Mouse (Mus musculus): ENCODE results near the gene Riiad1. TPM values are rescaled to one million over a fixed set of nuclear protein-coding genes. Genes with fewer than 3 reads are reported as not detected.

The Riiad1 gene
- total RNA-seq (2023) = 1.3 and 2.0 TPM in 2 replicates

DNA sequence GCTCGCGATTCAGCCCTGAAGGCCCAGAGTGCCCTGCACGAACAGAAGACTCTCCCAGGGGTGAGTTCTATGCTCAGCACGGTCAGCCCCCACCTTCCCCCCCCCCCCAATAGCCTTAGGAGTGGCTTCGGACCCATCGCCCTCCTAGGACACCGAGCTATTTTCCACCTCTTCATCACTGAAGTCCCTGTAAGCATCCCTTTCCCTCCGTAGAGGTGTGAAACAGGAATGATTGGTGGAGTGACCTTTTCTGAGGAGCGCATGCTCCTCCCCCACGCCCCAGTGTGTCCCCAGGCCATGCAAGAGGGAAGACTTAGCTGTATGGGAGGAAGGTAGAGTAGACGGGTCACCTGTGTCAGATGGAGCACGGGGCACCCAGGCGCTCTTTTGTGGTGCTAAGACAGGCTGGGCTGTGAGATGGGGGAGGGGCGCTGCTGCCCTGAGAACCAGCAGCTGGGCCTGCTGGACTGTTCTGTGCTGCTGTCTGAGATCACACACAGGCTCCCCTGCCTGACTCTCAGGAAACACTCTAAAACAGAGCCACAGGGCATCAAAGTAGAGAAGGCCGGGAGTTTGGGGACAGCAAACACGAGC lies at the start of gene Riiad1:
TSS of gene Riiad1 (minus strand) at position 51 of the 594 bp plus-strand sequence.

DNA sequence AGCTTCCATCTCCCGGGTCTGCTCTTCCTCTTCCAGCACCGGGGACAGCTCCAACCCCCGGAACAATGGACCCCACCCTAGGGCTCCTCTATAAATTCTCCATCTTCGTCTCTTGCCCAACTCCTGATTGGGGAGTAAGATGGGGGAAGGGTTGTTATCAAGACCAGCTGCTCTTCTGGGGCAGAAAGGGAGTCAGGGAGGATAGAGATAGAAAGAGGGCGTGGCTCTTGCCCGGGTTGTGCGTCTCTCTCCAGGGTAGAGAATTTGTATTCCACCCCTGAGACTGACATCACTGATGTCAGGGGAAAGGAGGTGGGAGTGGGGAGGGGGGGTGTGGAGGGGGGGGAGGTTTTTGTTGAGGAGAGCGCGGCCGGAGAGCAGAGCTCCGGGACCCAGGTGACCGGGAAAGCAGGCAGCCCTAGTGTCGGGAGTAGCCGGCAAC lies 2.1 kb downstream of the Riiad1 start, which contains the start of gene Celf3:
TSS of gene Celf3 (plus strand) at position 315 of the 442 bp plus-strand sequence.

DNA sequence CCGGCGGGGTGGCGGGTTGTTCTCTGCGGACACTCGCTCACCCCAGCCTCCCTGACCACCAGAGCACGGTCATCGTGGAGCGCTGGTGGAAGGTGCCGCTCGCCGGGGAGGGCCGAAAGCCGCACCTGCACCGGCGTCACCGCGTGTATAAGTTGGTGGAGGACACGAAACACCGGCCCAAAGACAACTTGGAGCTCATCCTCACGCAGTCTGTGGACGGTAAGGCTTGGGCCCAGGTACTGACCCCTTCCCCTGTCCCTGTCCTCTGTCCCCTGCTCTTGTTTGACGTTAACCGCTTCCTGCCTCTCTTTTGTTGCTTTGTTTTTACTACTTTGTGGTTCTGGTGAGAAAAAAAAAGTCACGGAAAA lies 36.6 kb downstream of the Riiad1 start, which contains the start of gene Oaz3:
TSS of gene Oaz3 (minus strand) at position 319 of the 368 bp plus-strand sequence.

DNA sequence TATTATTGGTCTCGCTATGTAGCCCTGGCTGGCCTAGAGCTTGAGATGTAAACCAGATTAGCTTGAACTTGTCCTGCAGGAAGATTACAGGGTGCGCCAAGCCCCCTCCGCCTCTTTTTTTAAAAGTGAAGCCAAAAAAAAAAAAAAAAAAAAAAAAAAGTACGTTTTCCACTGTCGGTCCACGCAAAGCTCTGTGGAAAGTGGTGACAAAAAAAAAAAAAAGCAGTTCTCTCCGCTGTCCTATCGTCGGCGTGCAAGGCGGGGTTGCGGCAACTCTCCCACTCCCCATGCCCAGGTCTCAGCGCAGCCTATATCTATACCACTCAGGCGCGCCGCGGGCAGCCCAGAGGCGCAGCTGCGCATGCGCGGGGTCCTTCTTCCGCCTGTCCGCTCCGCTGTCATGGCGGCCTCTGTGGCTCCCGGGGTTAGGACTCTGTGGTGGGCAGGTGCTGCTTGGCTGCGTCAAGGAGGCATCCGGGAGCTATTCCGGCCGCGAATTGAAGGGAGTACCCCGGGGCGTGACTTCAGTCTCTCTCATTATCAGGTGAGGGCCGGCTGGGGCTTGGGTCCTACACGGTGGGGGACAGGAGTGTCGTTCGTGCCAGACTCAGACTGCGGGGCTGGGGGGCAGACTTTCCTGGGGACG lies 37.1 kb downstream of the Riiad1 start, which contains the start of gene Mrpl9:
TSS of gene Mrpl9 (plus strand) at position 368 of the 646 bp plus-strand sequence.

Other genes starting within 250 kb of the Riiad1 start
- gene Gm4778, start 216.3 kb downstream of the Riiad1 start, total RNA-seq (2023) = not detected in 2 replicates
- 0.35 and 0.75 TPM in 2 replicates for gene Them4, start 170.3 kb downstream of the Riiad1 start, total RNA-seq (2023)
- gene Them5, start 138.2 kb downstream of the Riiad1 start, total RNA-seq (2023) = not detected in 2 replicates
- gene C2cd4d, start 117.9 kb downstream of the Riiad1 start, total RNA-seq (2023) = not detected in 2 replicates
- gene Rorc, start 107.5 kb downstream of the Riiad1 start, total RNA-seq (2023) = not detected in 2 replicates
- not detected in 2 replicates for gene Lingo4, start 81.8 kb downstream of the Riiad1 start, total RNA-seq (2023)
- gene Tdrkh, start 67.1 kb downstream of the Riiad1 start, total RNA-seq (2023) = 0.38 and 1.3 TPM in 2 replicates
- gene Mrpl9, start 37.0 kb downstream of the Riiad1 start, total RNA-seq (2023) = 21.5 and 28.5 TPM in 2 replicates
- gene Oaz3, start 36.4 kb downstream of the Riiad1 start, total RNA-seq (2023) = not detected in 2 replicates
- gene Celf3, start 2.0 kb downstream of the Riiad1 start, total RNA-seq (2023) = not detected in 2 replicates
- 45.5 and 53.7 TPM in 2 replicates for gene Snx27, start 102.4 kb upstream of the Riiad1 start, total RNA-seq (2023)
- not detected in 2 replicates for gene Gm10972, start 162.8 kb upstream of the Riiad1 start, total RNA-seq (2023)
- 0.76 and 0.88 TPM in 2 replicates for gene Tuft1, start 178.5 kb upstream of the Riiad1 start, total RNA-seq (2023)
- gene Selenbp2, start 213.2 kb upstream of the Riiad1 start, total RNA-seq (2023) = 2.6 and 2.8 TPM in 2 replicates